Mouse (Mus musculus): Measurements from ENCODE around the gene Szt2. TPM values are rescaled to one million over a fixed set of nuclear protein-coding genes. Genes with fewer than 3 reads are reported as not detected.

Gene Szt2
- polyA plus RNA-seq (2016; fragmentation: Nextera tagmentation; extraction: Ambion mirVana) = 8.2 and 9.4 TPM in 2 replicates

DNA sequence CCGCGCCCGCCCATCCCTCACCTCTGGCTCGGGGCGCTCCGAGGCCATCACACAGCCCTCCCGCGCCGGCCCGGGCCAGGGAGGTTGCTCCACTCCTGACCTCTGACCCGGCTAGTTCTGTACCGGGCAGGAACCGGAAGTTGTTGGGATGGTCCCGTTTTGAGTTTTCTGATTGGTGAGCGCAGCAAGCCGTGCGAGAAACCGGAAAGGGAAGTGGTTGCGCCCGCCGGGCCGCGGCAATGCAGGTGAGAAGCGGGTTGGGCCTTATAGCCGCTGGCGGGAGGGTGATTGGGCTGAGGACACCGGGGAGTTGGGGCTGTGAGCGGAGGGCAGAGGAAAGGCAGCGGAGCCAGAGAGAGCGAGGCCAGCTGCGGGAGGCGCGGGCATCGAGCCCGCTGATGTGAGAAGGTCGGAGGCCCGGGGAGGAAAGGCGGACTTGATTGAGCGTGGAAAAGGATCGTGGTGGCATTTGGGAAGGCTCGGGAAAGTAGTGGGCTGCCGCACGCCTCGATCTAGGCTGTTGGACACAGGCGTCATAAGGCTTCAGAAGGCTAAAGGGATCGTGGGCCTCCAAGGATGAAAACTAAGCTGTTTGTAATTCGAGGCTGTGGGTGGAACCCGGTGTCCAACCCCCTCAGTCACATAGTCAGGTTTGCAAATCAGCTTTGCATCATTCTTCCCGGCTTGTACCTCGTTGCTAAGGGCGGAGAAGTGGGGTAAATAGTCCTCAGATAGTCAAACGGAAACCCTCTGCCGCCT lies at the start of gene Szt2, which contains the start of gene Med8:
Szt2 (minus strand) TSS at position 132 of the 759 bp plus-strand sequence.
Med8 (plus strand) TSS at position 196 of the 759 bp plus-strand sequence.
- peak; percentile 93 for DNase-seq (ENCODE audit: low spot score)
- H3K36me3 ChIP-seq (replicated peaks) = peaks cover 51% of the 10 kb centered on the region
- under 1% methylated on average over 53 of the region's 53 CpGs for WGBS

DNA sequence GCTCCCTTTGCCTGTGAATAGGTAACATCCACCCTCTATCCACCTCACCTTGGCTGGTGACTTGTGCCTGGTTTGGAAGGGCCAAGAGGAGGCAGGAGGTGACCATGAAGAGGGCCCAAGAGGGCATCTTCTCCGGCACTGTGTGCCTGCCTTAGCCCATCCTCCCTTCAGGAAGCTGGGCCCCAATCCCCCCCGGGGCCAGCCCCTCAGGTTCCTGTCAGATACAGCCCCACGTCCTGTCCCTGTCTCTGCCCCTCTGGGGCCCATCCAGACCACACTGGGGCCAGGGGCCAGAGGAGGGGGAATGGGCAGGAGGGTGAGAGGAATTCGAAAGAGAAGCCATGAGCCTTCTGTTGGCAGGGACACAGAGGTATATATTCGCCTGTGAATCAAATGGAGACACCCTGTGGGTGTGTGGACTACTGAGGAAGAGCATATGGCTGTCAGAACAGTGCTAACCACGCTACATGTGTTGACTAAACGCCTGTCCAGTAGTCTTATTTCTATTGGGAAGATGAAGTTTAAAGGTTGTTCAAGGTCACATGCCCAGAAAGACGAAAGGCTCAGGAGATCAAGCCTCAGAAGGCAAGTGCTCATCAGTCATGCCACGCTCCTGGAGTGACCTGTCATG lies 48.4 kb upstream of the Szt2 start, which contains the start of gene Mpl:
Mpl (minus strand) TSS at position 169 of the 631 bp plus-strand sequence.
- WGBS = 74% methylated on average over 9 of the region's 9 CpGs
- H3K4me3 ChIP-seq = no peak within 1 kb of the TSS
- DNase-seq (ENCODE audit: low spot score) = no peak

More for the DNA sequence above, at the start of gene Szt2, which contains the start of gene Med8:
- no peaks in the 10 kb centered on the region for H3K9me3 ChIP-seq
- no peaks in the 10 kb centered on the region for H3K27me3 ChIP-seq (replicated peaks; ENCODE audit: low read depth, poor library complexity, severe bottlenecking)
- H3K4me3 ChIP-seq = peak within 1 kb of the TSS; percentile 99
- peak within 1 kb of the TSS; percentile 88 for H3K27ac ChIP-seq (replicated peaks)
- H3K4me1 ChIP-seq = peaks cover 20% of the 10 kb centered on the region

DNA sequence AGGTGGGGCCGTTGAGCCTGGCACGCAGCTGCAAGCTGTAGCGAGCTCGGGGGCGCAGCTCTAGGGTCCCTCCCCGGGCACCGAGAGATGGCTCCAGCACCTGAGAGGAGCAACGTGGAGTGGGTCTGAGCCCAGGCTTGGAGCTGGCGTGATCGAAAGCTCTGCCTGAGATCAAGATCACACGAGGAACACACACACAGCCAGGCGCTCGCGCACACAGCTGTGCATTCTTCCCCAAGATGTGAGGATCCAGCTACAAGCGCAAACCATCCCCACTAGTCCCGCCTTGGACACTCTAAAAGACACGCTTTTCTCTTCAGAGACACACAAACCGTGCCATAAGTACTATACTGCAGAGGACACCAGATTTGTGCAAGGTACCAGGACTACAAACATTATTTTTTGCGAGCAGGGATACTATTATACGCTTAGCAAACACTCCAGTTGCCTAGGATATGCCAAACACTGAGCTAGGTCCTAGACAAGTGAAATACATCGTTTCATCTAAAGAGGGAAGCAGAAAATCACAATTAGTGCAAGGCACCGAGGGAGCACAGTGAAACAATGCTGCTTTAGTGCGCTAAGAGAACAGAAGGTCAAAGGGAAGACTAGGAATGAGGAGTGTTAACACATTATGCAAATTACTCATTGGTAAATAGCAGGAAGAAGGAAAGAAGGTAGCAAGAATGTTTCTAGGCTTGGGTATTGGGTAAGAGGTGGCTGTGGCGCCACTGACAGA lies 37.5 kb upstream of the Szt2 start:
- peaks cover 21% of the 10 kb centered on the region for H3K4me1 ChIP-seq

More for the DNA sequence above, 48.4 kb upstream of the Szt2 start, which contains the start of gene Mpl:
- H3K27ac ChIP-seq (replicated peaks) = 0 out of 2 replicates have a peak within 1 kb of the TSS, but pooled peaks have one; percentile 19
- no peaks in the 10 kb centered on the region for H3K9me3 ChIP-seq
- H3K36me3 ChIP-seq (replicated peaks) = no peaks in the 10 kb centered on the region
- no peaks in the 10 kb centered on the region for H3K27me3 ChIP-seq (replicated peaks; ENCODE audit: low read depth, poor library complexity, severe bottlenecking)
- H3K4me1 ChIP-seq = peaks cover 5% of the 10 kb centered on the region; the same call in 1 of the 2 replicates

DNA sequence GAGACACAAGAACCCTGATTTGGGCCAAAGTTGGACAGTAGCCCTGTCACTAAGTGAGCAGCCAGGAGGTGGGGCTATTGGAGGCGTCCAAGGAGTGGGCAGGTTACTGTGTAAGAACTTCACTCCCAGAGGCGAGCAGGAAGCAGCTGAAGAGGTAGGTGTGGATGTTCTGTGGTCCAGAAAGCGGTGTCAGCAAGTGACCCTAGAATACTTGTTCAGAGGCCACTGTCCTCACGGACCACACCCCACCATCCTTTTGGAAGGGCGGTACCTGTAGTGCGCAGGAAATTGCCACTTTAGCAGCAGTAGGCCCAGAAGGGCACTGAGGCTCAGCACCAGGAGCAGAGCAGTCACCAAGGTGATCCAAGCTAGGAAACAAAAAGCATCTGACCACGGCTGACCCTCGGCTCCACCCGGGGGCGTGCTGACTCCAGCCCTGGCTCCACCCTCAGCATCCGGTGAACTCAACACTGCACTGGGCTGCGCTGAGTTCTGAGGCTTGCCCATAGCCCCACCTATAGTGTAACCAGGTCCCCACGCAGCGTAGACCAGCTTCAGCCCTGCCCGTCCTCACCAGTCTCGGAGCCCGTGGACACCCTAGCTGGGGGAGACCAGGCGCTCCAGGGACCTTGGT lies 36.8 kb upstream of the Szt2 start:
- Histone ChIP-seq H3K9me3 (no peaks in the 10 kb centered on the region), H3K4me1 (peaks cover 21% of the 10 kb centered on the region), H3K27me3 (replicated peaks; ENCODE audit: low read depth, poor library complexity, severe bottlenecking) (0 out of 2 replicates have a peak, but pooled peaks cover 7% of the 10 kb centered on the region), H3K27ac (replicated peaks) (peak overlapping the region; percentile 73), H3K36me3 (replicated peaks) (no peaks in the 10 kb centered on the region), H3K4me3 (peak overlapping the region; percentile 59)
- peak; percentile 80 for DNase-seq (ENCODE audit: low spot score)
- WGBS = 17% methylated on average over 18 of the region's 18 CpGs

More for the DNA sequence above, 37.5 kb upstream of the Szt2 start:
- peak overlapping the region; percentile 59 for H3K4me3 ChIP-seq
- DNase-seq (ENCODE audit: low spot score) = peak; percentile 46
- 0 out of 2 replicates have a peak, but pooled peaks cover 7% of the 10 kb centered on the region for H3K27me3 ChIP-seq (replicated peaks; ENCODE audit: low read depth, poor library complexity, severe bottlenecking)
- WGBS = 19% methylated on average over 24 of the region's 24 CpGs
- H3K9me3 ChIP-seq = no peaks in the 10 kb centered on the region
- peak overlapping the region; percentile 73 for H3K27ac ChIP-seq (replicated peaks)
- no peaks in the 10 kb centered on the region for H3K36me3 ChIP-seq (replicated peaks)

DNA sequence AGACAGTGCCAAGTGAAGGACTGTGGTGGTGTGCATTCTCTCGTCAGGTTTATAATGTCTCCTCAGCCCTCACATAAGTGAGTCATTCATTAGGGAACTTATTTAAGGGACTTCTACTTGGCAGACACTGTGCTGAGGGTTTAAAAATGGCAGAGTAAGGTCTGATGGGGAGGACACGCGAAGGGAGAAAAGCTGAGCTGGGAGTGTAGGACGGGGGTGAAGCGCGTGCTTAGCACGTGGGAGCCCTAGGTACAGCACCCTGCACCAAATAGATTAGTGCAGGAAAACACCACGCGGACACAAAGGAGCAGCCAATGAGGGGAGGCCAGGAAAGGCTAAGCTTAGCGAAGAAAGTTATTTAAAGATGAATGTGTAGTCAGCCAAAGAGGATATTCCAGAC lies 36.0 kb upstream of the Szt2 start:
- no peak overlapping the region for H3K4me3 ChIP-seq
- WGBS = 88% methylated on average over 10 of the region's 10 CpGs
- DNase-seq (ENCODE audit: low spot score) = no peak
- peaks cover 21% of the 10 kb centered on the region for H3K4me1 ChIP-seq
- no peaks in the 10 kb centered on the region for H3K9me3 ChIP-seq
- H3K27ac ChIP-seq (replicated peaks) = no peak overlapping the region
- H3K27me3 ChIP-seq (replicated peaks; ENCODE audit: low read depth, poor library complexity, severe bottlenecking) = 0 out of 2 replicates have a peak, but pooled peaks cover 7% of the 10 kb centered on the region
- H3K36me3 ChIP-seq (replicated peaks) = no peaks in the 10 kb centered on the region

DNA sequence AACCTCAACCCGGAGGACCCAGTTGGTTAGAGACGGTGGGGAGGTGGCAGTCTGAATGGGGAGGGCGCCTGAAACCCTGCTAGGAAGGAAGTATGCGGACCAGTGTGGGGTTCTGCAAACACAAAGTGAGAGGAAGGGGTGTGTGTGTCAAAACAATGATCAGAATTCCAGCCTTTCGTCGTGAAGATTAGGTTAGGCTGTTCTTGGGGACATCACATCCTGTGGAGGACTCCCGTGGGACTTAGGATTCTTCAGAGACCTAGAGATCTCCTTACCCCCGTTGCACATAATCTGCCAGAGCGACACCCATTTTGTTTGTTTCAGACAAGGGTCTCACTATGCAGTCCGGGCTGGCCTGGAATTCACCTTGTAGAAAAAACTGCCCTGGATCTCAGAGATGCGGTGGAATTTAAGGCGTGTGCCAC lies 28.8 kb upstream of the Szt2 start:
- peak overlapping the region; percentile 93 for H3K27ac ChIP-seq (replicated peaks)
- peaks cover 35% of the 10 kb centered on the region for H3K4me1 ChIP-seq
- H3K9me3 ChIP-seq = no peaks in the 10 kb centered on the region
- H3K4me3 ChIP-seq = peak overlapping the region; percentile 80
- H3K27me3 ChIP-seq (replicated peaks; ENCODE audit: low read depth, poor library complexity, severe bottlenecking) = no peaks in the 10 kb centered on the region
- peak; percentile 56 for DNase-seq (ENCODE audit: low spot score)
- H3K36me3 ChIP-seq (replicated peaks) = peaks cover 35% of the 10 kb centered on the region
- WGBS = 9% methylated on average over 12 of the region's 12 CpGs

DNA sequence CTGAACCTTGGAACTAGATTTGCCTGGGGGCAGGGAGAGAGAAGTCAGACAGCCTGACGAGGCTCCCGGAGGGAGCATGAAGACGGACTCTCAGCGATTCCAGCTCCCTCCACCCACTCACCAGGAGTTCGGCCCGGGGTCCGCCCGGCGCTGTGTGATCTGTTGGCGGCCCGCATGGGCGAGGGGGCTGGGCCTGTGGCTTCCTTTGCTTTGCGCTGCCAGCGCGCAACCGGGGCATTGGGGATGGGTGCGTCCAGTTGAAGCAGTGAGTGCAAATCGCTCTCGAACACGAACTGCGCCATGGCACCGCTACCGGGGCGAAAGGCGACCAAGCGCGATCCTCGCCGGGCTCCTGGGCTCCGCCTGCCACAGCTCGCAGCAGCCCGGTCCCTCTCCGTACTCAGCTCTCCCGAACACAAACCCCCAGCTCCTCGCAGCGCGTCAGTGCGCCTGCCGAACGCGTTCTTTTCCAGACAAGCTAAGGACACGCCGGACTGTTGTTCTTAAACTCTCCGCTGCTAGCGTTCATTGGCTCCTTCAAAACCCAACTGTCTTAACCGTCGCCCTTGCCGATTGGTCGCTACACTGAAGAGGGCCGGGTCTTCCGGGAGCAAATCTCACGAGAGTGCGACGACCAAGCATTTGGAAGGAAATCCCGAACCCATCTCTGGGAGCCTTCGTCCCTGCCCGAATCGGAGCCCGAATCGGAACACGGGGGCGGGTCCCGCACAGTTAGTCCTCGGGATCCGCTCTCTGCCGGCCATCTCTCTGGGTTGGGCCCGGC lies 27.9 kb upstream of the Szt2 start, which contains the start of gene Cdc20:
Cdc20 (minus strand) TSS at position 533 of the 784 bp plus-strand sequence.
- no peaks in the 10 kb centered on the region for H3K27me3 ChIP-seq (replicated peaks; ENCODE audit: low read depth, poor library complexity, severe bottlenecking)
- peaks cover 41% of the 10 kb centered on the region for H3K4me1 ChIP-seq
- peak; percentile 95 for DNase-seq (ENCODE audit: low spot score)
- H3K9me3 ChIP-seq = no peaks in the 10 kb centered on the region
- H3K27ac ChIP-seq (replicated peaks) = peak within 1 kb of the TSS; percentile 93
- H3K36me3 ChIP-seq (replicated peaks) = peaks cover 43% of the 10 kb centered on the region
- under 1% methylated on average over 67 of the region's 67 CpGs for WGBS
- peak within 1 kb of the TSS; percentile 80 for H3K4me3 ChIP-seq

DNA sequence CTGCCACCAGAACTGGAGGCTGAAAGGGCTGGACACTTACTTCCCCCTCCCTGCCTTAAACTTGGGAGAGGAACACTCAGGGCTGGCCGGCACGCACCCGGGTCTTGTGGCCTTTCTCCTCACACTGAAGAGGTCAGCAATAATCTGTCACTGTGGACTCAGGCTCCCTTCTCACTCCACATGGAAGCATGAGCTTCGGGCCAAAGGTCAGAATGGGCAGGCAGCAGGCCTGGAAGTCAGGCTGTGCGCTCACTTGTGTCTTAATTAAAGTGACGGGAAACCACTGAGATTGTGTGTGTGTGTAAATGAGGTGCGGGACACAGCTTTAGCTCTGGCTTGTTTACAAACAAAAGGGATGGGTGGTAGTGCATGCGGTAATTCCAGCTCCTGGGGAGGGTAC lies 23.3 kb upstream of the Szt2 start:
- peaks cover 72% of the 10 kb centered on the region for H3K36me3 ChIP-seq (replicated peaks)
- 74% methylated on average over 8 of the region's 8 CpGs for WGBS

DNA sequence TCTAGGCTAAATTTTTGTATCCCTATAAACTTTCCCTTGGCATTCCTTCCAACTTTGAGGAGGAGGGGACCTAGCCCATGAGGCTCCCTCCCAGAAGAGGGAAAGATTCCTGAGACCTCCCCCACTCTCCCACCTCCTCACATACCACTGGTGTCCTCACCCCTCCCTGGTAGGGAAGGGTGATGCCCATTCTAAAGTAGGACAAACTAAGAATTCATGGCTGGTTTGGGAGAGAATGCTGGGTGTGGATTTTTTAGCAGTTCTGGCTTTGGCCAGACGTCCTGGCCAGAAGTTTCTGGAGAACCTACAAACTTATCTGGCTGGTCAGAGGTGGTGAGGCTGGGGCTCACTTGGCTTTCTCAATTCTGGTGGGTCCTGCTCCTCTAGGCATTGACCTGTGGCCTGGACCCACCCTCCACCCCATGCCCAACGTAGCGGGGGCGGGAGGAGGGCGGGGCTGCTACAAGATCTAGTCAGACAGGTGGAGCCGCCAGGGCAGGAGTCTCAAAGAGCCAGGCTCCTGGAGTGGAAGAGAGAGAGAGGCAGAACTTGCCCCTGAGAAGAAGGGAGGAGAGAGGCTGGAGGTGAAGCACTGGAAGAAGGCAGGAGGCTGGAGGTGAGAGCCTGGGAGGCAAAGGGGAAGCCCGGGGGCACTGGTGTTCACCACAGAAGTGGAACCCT lies 20.3 kb upstream of the Szt2 start:
- no peak for DNase-seq (ENCODE audit: low spot score)
- H3K36me3 ChIP-seq (replicated peaks) = peaks cover 52% of the 10 kb centered on the region
- H3K4me3 ChIP-seq = peak overlapping the region; percentile 82
- peak overlapping the region; percentile 90; the same call in 1 of the 2 replicates for H3K27ac ChIP-seq (replicated peaks)
- H3K4me1 ChIP-seq = peaks cover 50% of the 10 kb centered on the region
- WGBS = 48% methylated on average over 7 of the region's 7 CpGs
- no peaks in the 10 kb centered on the region for H3K27me3 ChIP-seq (replicated peaks; ENCODE audit: low read depth, poor library complexity, severe bottlenecking)
- H3K9me3 ChIP-seq = no peaks in the 10 kb centered on the region

More for the DNA sequence above, 23.3 kb upstream of the Szt2 start:
- Histone ChIP-seq H3K4me3 (no peak overlapping the region), H3K27ac (replicated peaks) (no peak overlapping the region), H3K9me3 (no peaks in the 10 kb centered on the region), H3K4me1 (peaks cover 65% of the 10 kb centered on the region), H3K27me3 (replicated peaks; ENCODE audit: low read depth, poor library complexity, severe bottlenecking) (no peaks in the 10 kb centered on the region)
- no peak for DNase-seq (ENCODE audit: low spot score)

DNA sequence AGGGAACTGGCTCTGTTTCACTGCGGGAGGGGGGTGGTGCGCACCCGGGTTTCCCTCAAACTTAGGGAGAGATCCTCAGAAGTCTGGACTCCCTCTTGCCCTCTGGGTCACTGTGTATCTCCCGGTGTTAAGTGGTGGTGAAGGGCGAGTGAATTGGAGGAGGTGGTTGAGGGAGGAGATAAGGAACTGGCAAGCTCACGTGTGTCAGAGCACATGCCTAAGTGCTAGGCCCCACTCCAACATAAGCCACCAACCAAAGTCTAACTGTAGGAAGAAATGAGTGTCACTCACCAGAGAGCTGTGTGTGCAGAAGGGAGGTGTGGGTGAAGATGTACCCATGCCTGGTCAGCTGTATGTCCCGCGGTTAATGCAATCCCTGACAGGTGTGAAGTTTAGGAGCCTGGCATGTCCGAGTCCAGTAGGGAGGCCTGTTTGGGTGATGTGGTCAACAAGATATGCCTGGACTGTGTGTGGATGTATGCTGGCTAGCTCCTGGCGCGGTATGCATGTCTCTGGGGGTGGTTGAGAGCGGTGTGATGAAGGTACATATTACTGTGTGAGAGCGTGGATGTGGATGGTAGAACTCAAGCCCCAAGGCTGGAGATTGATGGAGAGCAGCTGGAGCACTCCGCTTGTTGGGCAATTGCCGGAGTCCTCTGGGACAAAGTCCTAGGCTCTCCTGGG lies 19.6 kb upstream of the Szt2 start:
- H3K36me3 ChIP-seq (replicated peaks) = peaks cover 49% of the 10 kb centered on the region
- H3K4me1 ChIP-seq = peaks cover 45% of the 10 kb centered on the region
- H3K27ac ChIP-seq (replicated peaks) = peak overlapping the region; percentile 90
- no peak for DNase-seq (ENCODE audit: low spot score)
- H3K9me3 ChIP-seq = no peaks in the 10 kb centered on the region
- 55% methylated on average over 15 of the region's 15 CpGs for WGBS
- H3K4me3 ChIP-seq = peak overlapping the region; percentile 82
- no peaks in the 10 kb centered on the region for H3K27me3 ChIP-seq (replicated peaks; ENCODE audit: low read depth, poor library complexity, severe bottlenecking)
